Mouse (Mus musculus) retina, postnatal 1 day (tissue): ENCODE measurements around the gene Serpina5.
"Not testable (repeated sequence)": the region's sequence is repeated elsewhere in the genome, so short reads cannot be mapped to it uniquely, and the experiment has no call there.

ENCODE experiments used
- DNase-seq: peaks from one replicate; pipeline ENCODE4 v3.0.0-alpha.2; 2012

Serpina5 gene

GRCm38 (mm10) chr12:104100768-104101167, at the start of gene Serpina5:
TSS of gene Serpina5 (plus strand) at chr12:104101113.
- DNase-seq, result no peak

DNA sequence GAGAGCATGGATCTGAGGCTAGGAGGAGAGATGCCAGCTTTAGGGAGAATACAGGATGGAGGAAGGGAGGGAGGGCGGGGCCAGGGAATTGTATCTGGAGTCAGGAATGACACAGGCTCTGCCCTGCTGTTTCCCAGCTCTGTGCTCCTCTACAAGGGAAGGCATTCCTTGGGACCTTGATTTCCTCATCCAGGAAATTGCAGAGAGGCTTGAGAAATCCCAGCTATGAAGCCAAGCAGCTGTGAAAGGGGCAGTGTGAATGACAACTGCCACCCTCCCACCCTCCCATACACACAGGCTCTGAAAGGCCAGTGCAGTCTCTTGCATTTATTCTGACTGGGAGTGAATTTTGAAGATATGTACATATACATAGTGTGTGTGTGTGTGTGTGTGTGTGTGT, 46.9 kb upstream of the Serpina5 start:
- DNase-seq, result no peak

- DNase-seq, result no peak
These were observed 45.2 kb upstream of the Serpina5 start for GRCm38 (mm10) chr12:104055755-104056154.

- DNase-seq, result no peak
These were observed 43.9 kb upstream of the Serpina5 start for GRCm38 (mm10) chr12:104057050-104057449.

DNA sequence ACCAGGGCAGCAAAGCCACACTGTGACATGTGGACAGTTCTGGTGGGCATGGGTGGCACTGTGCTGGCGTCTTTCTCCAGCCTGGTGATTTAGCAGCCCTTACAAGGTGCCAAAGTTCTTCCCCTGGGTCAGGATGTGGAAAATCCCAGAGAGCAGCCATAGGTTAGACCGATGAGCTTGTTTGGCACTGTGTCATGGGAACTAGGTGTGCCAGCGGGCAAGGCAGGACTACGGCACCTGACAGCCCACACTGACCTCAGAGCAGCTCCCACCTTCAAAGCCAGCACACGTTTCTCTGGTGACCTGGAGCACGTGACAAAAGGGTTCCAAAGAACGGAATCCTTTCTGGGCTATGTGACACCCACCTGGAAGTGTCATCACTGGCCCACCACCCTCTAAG, 43.4 kb upstream of the Serpina5 start:
- no peak for DNase-seq

DNA sequence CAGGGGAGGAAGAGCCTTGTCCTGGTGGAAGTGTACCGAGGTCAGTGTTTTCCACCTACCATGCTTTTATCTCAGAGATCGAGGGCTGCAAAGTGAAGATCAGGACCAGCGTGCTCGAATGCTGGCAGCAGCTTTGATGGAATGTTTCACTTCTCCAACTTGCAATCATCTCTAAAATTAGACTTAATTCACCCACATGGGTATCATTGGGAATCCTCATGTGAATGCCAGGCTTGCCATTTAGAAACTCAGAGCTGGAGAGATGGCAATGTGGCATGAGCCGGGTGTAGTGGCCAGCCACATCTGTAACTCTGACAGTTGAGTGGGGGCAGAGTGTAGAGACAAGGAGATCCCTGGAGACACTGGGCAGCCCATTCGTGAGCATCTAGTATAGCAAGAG, 40.8 kb upstream of the Serpina5 start:
- no peak for DNase-seq

DNA sequence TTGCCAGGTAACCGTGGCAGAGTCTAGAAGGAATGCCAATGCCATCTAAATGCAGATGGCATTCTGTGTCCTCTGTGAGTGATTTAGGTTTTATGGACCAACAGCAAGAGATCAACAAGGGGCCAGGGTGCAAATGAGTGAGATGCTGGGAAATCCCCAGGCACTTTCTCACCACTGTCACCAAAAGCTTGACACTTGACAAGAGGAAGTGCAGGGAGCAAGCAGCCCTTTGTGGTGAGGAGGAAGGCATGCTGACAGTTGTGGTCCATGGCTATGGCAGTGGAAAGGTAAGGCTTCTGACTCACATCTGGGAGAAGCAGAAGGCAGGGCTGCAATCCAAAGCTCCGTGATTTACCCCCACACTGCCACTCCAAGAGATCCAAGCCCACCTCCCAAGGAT, 39.1 kb upstream of the Serpina5 start:
- no peak for DNase-seq

DNA sequence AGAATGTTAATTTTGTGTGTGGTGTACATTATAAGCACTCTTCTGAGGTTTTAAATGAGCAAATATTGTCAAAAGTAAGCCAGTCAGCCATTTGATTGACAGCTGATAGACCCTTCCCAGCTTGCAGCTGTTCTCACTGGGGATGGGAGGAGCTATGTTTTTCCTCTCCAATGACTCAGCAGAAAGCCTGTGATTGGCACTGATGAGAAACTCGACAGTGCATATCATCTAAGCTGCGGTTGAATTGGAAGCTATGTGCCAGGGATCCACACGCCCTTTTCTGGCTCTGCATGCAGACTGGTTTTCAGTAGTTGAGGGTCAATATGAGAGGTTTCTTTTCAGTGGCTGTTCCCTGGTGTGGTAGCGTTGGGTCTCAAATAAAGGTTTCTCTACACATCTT, 36.4 kb upstream of the Serpina5 start:
- DNase-seq, result peak; percentile 42

GRCm38 (mm10) chr12:104064996-104065395, 35.9 kb upstream of the Serpina5 start:
- no peak for DNase-seq

GRCm38 (mm10) chr12:104066241-104066640, 34.7 kb upstream of the Serpina5 start:
- peak; percentile 79 for DNase-seq

DNA sequence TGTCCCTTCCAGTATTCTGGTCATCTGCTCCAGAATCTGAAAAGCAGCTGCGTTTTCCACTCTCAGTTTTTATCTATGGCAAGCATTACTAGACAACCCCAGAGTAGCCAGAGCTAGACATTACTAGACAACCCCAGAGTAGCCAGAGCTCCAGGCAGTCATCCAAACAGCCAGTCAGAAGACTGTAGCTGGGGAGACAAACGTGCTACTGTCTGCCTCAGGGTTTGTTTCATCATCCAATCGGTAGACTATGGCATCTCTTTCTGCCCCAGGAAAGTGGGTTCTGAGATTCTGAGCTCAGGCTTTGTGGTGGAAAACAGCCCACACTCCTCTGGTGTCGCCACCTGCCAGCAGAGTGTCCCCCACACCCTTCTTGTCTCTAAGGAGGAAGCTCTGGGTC, 33.4 kb upstream of the Serpina5 start:
- peak; percentile 89 for DNase-seq

GRCm38 (mm10) chr12:104069620-104070019, 31.3 kb upstream of the Serpina5 start:
- peak; percentile 82 for DNase-seq

DNA sequence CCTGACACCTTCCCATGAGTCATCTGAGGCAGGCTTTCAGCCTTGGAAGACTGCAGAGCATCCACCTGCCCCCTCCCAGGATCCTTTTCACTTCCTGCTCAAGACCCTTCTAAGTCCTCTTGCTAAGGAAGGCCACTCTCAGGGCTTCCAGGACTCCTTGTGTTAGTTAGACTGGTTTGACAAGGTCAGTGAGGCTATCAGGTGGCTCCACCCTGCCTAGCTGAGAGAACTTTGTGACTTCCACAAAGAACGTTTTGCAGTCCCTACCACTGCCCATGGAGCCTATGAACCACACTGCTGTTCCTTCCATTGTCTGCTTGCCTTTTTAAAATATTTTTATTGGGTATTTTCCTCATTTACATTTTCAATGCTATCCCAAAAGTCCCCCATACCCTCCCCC, 29.2 kb upstream of the Serpina5 start:
- DNase-seq, result no peak

DNA sequence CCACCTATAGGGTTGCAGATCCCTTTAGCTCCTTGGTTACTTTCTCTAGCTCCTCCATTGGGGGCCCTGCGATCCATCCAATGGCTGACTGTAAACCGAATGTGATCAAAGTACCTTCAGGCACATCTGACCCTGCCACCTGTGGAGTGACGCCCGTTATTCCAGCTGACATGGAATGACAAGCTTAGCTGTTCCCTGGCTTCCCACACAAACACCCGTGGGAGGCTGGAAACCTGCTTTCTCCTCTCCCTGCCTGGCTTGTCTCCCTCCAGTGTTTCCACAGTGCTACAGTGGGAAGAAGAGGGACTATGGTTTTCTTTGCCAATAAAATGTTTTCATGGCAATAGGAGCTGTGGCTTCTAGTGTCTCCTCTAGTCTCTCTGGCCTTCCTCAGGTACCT, 28.6 kb upstream of the Serpina5 start:
- no peak for DNase-seq

- DNase-seq, result no peak
These were observed 10.8 kb upstream of the Serpina5 start for GRCm38 (mm10) chr12:104090119-104090518.

GRCm38 (mm10) chr12:104091303-104091702, 9.6 kb upstream of the Serpina5 start:
- no peak for DNase-seq

- no peak for DNase-seq
These were observed 4.9 kb downstream of the Serpina5 start for GRCm38 (mm10) chr12:104105847-104106246.

DNA sequence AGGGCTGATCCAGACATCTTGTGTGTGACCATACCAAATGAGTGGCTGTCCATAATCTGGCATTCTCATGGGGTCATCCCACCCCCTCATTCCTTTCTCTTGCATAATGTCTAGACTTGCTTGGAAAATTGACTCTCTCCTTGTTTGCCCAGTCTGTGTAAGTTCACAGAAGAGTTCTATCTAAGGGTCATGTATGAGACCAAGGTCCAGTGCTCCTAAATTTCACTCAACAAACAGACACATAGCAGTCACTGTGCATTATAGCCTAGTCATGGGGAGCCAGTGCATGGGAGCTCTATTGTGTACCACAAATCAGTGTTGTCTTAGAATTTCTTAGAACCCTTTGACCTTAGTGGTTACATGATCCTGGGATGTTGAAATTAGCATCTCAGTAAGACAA, 6.0 kb downstream of the Serpina5 start:
- no peak for DNase-seq

- no peak for DNase-seq
These were observed 7.6 kb downstream of the Serpina5 start for GRCm38 (mm10) chr12:104108507-104108906.

GRCm38 (mm10) chr12:104112333-104112732, 11.4 kb downstream of the Serpina5 start, which contains the start of gene Serpina3a:
TSS of gene Serpina3a (plus strand) at chr12:104112724.
- not testable (repeated sequence) for DNase-seq

GRCm38 (mm10) chr12:104114921-104115579, 14.1 kb downstream of the Serpina5 start:
- no peak for DNase-seq

- no peak for DNase-seq
These were observed 22.2 kb downstream of the Serpina5 start for GRCm38 (mm10) chr12:104123097-104123496.

- no peak for DNase-seq
These were observed 23.1 kb downstream of the Serpina5 start for GRCm38 (mm10) chr12:104123996-104124395.

DNA sequence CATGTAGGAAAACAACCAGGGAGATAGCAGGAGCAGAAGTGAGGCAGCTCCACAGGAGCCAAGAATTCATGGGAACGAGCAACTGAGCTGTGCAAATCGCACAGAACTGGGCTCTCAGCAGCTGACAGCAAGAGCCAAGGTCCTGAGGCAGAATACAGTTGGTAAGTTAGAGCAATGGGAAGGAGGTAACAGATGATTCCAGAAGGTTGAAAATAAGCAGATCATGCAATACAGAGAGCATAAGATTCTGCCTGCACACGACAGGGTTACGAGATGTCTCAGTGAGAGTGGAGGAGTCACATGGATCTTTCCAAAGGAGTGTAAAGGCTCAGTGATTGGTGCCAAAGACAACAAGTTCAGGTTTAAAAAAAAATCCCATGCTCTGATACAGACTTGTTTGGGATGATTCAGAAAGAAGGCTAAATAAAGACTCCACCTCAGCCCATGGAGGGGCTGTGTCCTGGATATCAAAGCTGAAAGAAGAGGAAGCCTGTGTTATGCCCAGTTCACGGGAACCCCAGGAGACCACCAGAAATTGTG, 24.2 kb downstream of the Serpina5 start:
- DNase-seq, result no peak

GRCm38 (mm10) chr12:104127696-104128095, 26.8 kb downstream of the Serpina5 start, which contains the start of gene Serpina3b:
TSS of gene Serpina3b (plus strand) at chr12:104127996.
- no peak for DNase-seq
